Mouse (Mus musculus) large intestine, adult 2 months (tissue): ENCODE data around the gene Isyna1. TPM values are rescaled to one million over a fixed set of nuclear protein-coding genes. Genes with fewer than 3 reads are reported as not detected.
"Not testable (repeated sequence)": the region's sequence is repeated elsewhere in the genome, so short reads cannot be mapped to it uniquely, and the experiment has no call there.

Experiments used
- DNase-seq: peaks from one replicate; pipeline ENCODE4 v3.0.0-alpha.2; 2012; ENCODE audit warnings: low read depth, low spot score
- WGBS: fragments of 180-500 bp; shearing (Covaris S2); methylation state at CpG from one replicate; pipeline ENCODE4 v1.1.7; 2018; 5-methylcytosine and 5-hydroxymethylcytosine counted together
- polyA plus RNA-seq: library from polyadenylated mRNA; depleted of rRNA; stranded (reverse); fragments of >200 nt; gene quantifications from 2 replicates; pipeline ENCODE4 v1.2.3, GENCODE M21; 2012

Gene Isyna1
- polyA plus RNA-seq, 1 experiment: 108 TPM

DNA sequence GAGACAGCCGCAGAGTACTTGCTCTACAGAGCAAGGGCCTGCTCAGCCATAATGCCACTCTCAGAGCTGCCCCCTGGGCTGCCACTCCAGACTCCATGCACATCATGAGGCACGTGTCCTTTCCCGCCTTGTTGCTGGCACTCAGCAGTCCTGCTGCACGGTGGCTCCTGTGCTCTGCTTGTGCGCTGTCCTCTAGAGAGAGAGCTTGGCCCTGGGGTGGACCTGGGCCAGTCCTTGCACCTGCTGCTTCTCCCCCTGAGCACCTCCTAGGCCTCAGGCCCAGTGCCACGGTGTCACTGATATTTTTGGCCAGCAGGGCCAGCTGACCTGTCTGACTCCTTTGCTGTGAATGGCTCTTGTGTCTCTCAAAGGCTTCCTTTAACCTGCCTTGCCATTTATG lies 23.2 kb upstream of the Isyna1 start:
- whole genome bisulfite sequencing: 73% methylated on average over 6 of the region's 6 CpGs
- no peak for DNase-seq

DNA sequence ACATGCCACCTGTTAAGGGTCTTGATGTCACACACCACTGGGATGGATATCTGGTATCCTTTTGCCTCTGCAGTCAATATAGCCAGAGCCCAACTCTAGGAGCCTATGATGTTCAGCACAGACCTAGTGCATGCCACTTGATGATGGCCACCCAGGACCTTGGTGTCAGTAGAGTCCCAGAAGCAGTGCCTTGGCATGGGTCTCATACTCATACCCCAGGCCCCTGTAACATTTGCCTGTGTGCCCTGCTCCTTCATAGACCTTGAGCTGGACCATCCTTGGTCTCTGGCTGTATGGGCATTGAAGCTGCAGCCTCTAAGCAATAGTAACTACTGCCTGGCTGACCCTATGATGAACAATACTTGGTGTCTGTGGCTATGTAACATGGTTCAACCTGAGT lies 19.9 kb upstream of the Isyna1 start:
- DNase-seq: no peak

DNA sequence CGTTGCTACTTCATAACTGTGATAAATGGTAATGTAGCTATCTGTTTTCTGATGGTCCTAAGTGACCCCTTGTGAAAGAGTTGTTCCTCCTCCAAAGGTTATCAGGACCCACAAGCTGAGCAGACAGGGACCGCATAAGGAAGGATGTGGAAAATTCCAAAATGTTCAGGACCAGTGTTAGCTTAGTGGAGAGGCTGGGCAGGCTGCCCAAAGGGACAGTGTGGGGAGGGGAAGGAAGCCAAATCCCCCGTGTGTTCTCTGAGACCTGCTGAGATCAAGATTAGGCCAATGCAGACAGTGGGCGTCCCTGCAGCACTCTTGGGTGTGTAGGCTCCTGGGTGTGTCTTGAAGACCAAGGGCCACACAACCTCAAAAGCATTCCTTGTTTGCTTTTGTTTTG lies 19.3 kb upstream of the Isyna1 start:
- DNase-seq: no peak
- WGBS: 34% methylated on average over 4 of the region's 4 CpGs

DNA sequence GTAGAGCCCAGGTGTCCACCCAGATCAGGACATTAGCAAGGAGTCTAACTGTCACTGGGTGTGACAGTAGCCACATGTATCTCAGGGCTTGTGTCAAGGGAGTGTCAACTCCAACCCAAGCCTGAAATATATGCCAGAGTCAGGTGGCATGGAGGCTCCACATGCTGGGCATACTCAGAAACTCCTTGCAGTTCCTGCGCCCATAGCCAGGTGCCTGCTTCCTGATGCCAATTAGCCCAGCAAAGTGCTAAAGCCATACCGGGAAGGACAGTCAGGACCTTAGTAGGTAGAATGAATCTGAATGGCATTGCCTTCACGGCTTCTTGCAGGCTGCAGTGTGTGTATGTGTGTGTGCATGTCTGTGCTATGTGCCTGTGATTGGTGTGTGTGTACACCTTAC lies 17.0 kb upstream of the Isyna1 start:
- DNase-seq: no peak
- WGBS: 89% methylated on average over 3 of the region's 3 CpGs

DNA sequence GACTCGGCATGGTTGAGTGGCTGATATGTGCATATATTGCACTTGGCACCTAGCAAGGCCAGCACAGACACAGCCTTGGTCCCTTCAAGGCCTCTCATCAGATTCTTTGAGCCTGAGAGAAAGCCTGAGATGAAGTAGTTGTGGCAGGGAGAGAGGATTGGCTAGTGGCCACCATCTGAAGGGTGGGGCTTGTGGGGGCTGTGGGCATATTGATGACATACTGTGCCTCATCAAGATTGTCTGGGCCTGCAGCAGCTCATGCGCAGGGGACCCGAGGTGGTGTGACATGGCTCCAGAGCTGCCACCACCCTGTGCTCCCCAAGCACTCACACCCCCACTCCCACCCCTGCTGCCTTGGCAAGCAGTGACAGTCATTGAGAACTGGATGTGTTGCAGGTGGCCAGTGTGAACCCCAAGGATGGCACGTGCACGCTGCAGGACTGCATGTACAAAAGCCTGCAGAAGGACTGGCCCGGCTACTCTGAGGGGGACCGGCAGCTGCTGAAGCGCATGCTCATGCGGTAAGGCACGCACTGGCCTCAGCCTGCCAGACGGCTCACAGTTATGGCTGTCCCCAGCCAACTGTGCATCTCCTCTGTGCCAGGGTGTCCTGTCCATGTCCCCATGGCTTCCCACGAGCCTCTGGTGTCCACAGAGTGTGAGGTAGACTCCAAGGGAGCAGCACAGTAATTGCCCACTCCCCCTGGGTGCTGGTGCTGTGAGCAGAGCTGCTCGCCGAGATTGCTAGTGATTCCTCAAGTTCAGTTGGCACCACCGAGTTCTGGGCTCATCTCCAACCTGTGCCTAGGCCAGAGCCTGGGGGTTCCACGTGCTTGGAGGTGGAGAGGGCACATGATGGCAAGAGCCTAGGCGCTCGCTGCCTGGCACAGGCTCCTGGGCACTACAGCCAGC lies 10.4 kb upstream of the Isyna1 start:
- WGBS: 92% methylated on average over 18 of the region's 18 CpGs
- no peak for DNase-seq

DNA sequence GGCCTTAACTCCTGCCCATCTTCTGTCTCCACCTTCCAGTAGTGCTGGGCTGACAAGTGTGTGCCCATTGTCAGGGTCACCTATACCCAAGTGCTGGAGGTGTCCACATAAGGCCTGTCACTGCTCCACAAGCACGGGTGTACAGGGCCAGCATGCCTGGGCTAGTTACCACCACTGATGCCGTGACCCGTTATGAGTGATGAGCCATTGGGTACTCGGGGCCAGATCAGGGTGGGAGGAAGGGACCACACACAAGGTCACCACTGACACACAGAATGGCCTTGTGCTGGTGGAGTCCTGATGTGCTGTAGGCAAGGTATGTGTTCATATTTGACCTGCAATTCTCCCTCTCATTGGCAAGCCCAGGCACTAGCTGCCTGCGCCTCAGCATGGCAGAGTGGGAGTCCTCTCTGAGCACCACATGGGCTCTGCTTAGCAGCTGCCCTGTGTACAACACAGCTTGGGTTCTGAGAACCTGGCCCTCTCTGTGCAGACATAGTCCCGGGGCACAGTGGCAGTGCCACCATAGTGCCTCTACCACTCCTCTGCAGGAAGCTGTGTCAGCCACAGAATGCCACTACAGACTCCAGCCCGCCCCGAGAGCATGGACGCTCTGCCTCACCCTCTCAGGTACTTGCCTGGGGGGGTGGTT lies 9.4 kb upstream of the Isyna1 start:
- 88% methylated on average over 9 of the region's 9 CpGs for WGBS
- no peak for DNase-seq

DNA sequence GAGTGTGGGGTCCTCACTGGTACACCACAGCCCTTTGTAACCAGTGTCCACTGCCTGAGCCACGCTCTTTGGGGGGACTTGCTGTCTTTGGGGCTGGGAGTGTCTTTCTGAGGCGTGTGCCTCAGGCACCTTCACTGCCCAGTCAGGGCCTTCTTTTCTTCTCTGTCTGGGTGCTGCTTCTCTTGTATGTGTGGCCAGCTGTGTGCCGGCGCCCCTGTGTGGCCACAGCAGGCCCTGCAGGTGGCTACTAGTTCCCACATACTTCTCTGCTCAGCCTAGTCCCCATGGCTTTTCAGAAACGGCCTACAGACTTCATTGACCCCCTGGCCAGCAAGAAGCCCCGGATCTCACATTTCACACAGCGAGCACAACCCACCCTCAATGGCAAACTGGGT lies 8.9 kb upstream of the Isyna1 start:
- WGBS: 35% methylated on average over 7 of the region's 7 CpGs
- DNase-seq: no peak

DNA sequence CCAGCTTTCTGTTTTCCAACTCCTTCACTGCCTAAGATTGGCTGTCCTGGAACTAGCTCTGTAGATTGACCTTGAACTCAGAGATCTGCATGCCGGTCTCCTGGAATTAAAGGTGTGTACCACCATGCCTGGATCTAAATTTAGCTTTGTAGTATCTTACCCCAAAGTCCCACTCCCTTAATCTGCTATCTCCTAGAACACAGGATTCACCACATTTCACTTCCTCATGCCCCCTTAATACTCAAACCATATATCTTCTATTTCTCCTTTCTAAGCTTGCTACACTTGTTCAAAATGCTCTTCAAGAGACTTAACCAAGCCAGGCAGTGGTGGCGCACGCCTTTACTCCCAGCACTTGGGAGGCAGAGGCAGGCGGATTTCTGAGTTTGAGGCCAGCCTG lies 6.2 kb upstream of the Isyna1 start:
- WGBS: 89% methylated on average over 4 of the region's 4 CpGs
- DNase-seq: not testable (repeated sequence)

DNA sequence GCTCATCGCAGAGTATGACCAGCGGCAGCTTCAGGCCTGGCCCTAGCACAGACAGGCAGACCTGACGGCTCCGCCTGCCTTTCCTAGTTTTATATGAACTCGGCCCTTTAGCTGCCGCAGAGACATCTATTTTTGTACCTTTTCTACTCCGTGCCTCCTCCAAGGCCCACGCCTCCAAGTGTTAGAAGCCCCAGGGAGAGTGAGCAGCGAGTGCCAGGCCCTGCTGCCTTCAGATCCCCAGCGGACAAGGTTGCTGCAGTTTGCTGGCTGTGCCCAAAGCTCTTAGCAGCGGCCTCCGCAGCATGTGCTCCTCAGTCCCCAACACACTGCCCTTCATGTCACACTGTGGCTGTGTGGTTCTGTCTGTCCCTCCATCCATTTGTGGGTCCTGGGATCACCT lies 2.6 kb upstream of the Isyna1 start:
- no peak for DNase-seq
- 81% methylated on average over 12 of the region's 12 CpGs for WGBS

DNA sequence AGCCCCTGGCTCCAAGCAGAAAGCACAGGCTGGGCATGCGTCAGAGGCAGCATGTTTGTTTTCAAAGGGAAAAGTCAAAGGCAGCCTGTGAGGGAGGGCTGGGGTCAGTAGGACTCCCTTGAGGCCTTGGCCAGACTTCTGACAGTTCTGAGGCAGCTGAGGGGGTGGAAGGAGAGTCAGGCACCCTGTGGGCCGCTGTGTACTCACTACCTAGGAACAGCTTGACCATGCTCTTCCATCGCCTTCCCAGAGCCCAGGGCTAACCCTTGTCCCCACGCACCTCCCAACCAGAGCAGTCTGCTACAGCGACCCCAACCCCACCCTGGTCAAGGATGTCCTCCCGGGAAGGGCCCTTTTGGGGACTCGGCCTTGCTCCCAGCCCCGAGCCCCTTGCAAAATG lies 1.0 kb upstream of the Isyna1 start:
- 47% methylated on average over 8 of the region's 8 CpGs for WGBS
- DNase-seq: no peak

DNA sequence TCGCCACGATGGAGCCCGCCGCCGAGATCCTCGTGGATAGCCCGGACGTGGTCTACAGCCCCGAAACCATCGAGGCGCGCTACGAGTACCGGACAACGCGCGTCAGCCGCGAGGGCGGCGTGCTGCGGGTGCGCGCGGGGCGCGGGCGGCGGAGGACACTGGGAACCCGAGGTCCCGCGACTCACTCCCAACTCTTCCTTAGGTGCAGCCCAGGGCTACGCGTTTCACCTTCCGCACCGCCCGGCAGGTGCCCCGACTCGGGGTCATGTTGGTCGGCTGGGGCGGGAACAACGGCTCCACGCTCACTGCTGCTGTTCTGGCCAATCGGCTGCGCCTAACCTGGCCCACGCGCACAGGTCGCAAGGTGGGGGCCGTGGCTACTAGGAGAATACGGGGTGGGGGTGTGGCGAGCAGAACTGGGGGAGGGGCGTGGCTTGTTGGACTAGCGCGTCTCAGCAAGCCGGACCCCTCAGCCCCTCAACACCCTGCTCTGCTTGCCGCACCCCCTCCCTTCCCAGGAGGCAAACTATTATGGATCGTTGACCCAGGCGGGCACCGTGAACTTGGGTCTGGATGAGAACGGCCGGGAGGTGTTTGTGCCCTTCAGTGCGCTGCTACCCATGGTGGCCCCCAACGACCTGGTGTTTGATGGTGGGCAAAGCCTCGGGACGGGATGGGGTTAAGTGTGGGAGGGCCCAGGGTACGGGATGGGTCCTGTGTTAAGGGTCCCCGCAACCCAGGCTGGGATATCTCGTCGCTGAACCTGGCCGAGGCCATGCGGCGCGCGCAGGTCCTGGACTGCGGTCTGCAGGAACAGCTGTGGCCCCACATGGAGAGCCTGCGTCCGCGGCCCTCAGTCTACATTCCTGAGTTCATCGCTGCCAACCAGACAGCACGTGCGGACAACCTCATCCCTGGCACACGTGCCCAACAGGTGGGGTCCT lies 720 bp downstream of the Isyna1 start:
- WGBS: 17% methylated on average over 82 of the region's 82 CpGs
- no peak for DNase-seq

DNA sequence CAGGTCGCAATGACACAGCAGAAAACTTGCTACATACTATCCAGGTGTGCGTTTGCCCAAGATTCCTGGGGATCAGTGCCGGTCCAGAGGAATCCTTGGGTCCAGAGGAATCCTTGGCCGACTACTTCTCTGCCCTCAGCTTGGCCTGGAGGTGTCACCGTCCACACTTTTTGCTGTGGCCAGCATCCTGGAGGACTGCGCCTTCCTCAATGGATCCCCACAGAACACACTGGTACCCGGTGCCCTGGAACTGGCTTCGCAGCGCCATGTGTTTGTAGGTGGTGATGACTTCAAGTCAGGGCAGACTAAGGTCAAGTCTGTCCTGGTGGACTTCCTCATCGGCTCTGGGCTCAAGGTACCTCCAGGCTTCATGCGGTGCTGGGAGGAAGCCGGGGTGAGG lies 1.6 kb downstream of the Isyna1 start:
- WGBS: 97% methylated on average over 12 of the region's 12 CpGs
- no peak for DNase-seq

DNA sequence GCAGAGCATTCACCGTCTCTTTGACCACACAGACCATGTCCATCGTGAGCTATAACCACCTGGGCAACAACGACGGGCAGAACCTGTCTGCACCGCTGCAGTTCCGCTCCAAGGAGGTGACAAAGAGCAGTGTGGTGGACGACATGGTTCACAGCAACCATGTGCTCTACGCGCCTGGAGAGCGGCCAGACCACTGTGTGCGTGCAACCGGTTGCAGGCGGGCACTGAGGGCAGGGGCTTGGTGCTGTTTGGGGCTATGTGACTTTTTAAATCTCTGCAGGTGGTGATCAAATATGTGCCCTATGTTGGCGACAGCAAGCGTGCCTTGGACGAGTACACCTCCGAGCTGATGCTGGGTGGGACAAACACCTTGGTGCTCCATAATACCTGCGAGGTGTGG lies 2.0 kb downstream of the Isyna1 start:
- no peak for DNase-seq
- WGBS: 94% methylated on average over 18 of the region's 18 CpGs

DNA sequence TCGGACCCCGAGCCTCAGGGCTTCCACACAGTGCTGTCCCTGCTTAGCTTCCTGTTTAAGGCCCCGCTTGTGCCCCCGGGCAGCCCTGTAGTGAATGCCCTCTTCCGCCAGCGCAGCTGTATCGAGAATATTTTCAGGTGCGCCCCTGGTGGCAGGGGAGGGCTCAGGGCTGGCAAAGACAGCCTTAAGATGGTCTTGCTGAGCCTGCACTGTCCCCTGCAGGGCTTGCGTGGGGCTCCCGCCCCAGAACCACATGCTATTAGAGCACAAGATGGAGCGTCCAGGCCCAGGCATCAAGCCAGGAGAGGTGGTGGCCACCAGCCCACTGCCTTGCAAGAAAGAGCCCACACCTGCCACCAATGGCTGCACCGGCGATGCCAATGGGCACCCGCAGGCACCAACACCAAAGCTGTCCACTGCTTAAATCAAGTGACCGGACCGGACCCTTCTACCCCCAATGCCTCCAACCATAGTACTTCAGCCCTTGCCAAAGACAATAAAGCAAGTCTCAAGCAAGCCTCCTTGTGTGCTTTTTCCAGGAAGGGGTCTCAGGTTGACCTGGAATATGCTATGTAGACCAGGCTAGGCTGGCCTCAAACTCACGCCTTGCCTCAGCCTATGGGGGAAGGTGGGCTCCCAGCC lies 2.7 kb downstream of the Isyna1 start:
- WGBS: 91% methylated on average over 17 of the region's 17 CpGs
- DNase-seq: no peak

DNA sequence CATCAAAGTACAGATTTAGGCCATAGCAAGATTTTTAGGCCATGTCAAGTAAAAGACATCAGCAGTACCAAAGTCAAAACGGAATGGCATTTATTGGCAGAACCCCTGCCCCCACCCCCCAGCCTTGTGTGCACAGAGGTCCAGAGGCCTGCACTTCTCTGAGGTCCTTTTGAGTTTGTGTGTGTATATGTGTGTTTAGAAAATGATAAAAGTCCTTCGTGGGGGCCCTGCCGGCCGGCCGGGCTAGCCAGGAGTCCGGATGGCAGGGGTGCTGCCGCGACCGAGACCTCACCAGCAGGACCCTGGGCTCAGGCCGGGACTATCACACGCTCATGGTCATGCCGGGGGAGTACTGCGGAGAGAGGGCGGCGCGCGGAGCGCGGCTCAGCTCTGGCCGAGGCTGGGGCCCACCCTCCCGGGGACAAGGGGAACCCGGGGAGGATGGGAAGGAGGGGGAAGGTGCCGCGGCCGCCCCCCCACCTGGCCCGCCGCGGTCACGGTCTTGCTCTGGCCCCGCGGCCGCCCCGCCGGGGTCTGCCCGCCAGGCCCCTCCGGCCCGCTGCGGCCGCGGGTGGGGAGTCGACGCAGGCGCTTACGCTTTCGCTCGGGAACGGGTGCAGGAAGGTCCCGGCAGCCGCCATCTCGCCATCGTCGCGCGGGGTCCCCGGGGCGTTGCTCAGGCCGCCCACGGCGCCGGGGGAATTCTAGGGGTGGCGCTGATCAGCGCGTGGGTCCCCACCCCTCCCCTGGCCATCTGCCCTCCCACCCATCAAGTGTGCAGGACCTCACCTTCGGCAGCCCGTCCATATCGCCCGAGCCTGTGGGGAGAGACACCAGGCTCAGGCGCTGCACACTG lies 3.5 kb downstream of the Isyna1 start:
- 72% methylated on average over 67 of the region's 68 CpGs for WGBS

DNA sequence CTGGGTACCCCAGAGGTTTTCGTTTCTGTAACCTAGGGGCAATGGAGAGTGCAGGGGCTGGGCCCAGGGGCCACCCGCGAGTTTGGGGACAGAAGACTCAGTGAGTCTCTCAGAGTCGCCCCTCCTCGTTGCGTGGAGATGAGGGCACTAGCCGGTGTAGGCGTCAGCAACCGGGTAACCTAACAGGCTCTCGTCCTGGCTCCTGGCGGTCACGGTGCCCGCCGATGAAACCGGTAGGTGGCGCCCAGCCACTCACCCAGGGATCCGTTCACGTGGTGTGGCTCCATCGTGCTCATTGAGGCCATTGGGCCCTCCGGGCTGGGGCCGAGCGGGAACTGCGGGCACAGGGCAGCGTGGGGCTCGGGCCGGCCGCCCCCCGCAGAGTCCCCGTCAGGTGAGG lies 4.1 kb downstream of the Isyna1 start:
- no peak for DNase-seq
- WGBS: 36% methylated on average over 29 of the region's 29 CpGs

More for the DNA sequence above, 3.5 kb downstream of the Isyna1 start:
- no peak for DNase-seq

DNA sequence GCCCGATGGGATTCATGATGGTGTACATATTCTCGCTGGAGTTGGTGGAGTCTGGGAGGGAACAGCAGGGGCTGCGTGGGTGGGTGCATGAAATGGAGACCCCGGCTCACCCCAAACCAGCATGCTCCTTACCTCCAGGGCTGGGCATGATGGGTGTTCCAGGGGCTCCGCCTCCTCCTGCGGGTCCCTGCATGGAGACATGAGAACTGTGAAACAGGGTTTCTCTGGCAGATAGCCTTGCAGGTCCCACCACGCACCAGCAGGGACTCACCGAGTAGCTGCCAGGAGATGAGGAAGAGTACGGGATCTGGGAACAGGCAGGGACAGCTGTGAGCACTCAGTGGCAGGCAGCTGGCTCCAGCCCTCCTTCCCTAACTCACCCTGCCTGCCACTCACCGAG lies 4.5 kb downstream of the Isyna1 start:
- no peak for DNase-seq
- WGBS: 61% methylated on average over 10 of the region's 10 CpGs

DNA sequence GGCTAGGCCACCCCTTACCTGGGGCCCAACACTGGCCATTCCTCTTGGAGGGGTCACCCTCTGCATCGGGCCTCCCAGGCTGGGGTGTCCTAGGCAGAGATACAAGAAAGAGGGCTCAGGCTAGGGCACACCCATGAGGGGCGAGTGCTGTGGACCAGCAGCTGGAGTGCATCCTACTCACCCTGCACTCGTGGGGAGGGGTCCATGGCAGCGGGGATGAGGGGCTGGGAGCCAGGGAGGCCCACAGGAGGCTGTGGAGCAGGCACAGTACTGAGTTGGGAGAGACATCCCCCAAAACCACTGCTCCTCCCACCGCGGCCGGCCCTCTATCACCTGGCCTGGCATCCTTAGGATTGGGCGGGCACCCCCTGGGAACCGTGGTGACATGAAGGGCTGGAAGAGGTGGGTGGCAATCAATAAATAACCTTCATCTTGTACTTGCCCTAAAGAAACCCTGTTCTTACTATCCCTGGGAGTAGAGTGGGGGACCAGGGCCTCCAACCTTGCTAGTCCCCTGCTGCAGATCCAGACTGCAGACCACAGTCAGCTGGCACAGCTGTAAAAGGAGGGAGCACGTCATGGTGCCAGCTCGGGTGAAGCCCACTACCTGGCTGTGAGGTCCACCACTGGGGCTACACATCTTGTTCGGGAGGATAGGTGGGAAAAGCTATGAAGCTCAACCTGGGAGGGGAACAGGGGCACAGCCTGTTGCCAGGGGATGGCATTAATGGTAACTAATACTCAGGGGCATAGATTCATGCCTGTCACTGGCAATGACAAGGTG lies 5.5 kb downstream of the Isyna1 start:
- 89% methylated on average over 12 of the region's 12 CpGs for WGBS
- no peak for DNase-seq
